Mouse (Mus musculus): ENCODE results near the gene 1700003H04Rik. TPM values are rescaled to one million over a fixed set of nuclear protein-coding genes. Genes with fewer than 3 reads are reported as not detected.

The 1700003H04Rik gene
- polyA plus RNA-seq (2014; fragmentation: Nextera tagmentation; extraction: Ambion mirVana): not detected in 2 replicates

GRCm38 (mm10) chr3:124581001-124581400 lies at the start of gene 1700003H04Rik:
TSS of gene 1700003H04Rik (minus strand) at chr3:124581101.
- Histone ChIP-seq H3K36me3 (ENCODE audit: control insufficient read depth, insufficient read depth, low read length) (no peaks in the 10 kb centered on the region), H3K4me2 (ENCODE audit: low read depth, low read length) (no peak within 1 kb of the TSS), H3K4me1 (ENCODE audit: control insufficient read depth, insufficient read depth, low read length) (no peaks in the 10 kb centered on the region), H3K4me3 (ENCODE audit: low read depth, low read length) (no peak within 1 kb of the TSS), H3K9me3 (ENCODE audit: control insufficient read depth, low read length) (no peaks in the 10 kb centered on the region), H3K9ac (ENCODE audit: low read depth, low read length) (no peak within 1 kb of the TSS), H3K27ac (replicated peaks; ENCODE audit: low read depth, low read length) (no peak within 1 kb of the TSS), H3K27me3 (replicated peaks; ENCODE audit: control insufficient read depth, insufficient read depth, low read length) (no peaks in the 10 kb centered on the region)
- no peak for DNase-seq (ENCODE audit: low spot score)
- no peak for ATAC-seq (ENCODE audit: low read depth)

- Histone ChIP-seq H3K36me3 (ENCODE audit: control insufficient read depth, insufficient read depth, low read length) (no peaks in the 10 kb centered on the region), H3K9ac (ENCODE audit: low read depth, low read length) (no peak overlapping the region), H3K4me3 (ENCODE audit: low read depth, low read length) (no peak overlapping the region), H3K4me1 (ENCODE audit: control insufficient read depth, insufficient read depth, low read length) (no peaks in the 10 kb centered on the region), H3K27me3 (replicated peaks; ENCODE audit: control insufficient read depth, insufficient read depth, low read length) (no peaks in the 10 kb centered on the region), H3K9me3 (ENCODE audit: control insufficient read depth, low read length) (no peaks in the 10 kb centered on the region), H3K27ac (replicated peaks; ENCODE audit: low read depth, low read length) (no peak overlapping the region), H3K4me2 (ENCODE audit: low read depth, low read length) (no peak overlapping the region)
- ATAC-seq (ENCODE audit: low read depth): no peak
- DNase-seq (ENCODE audit: low spot score): no peak
- WGBS: 70% methylated on average over 3 of the region's 3 CpGs
Observed at GRCm38 (mm10) chr3:124623031-124623430, 42.1 kb upstream of the 1700003H04Rik start.

GRCm38 (mm10) chr3:124613287-124613686 lies 32.4 kb upstream of the 1700003H04Rik start:
- Histone ChIP-seq H3K9me3 (ENCODE audit: control insufficient read depth, low read length) (no peaks in the 10 kb centered on the region), H3K36me3 (ENCODE audit: control insufficient read depth, insufficient read depth, low read length) (no peaks in the 10 kb centered on the region), H3K4me2 (ENCODE audit: low read depth, low read length) (no peak overlapping the region), H3K4me1 (ENCODE audit: control insufficient read depth, insufficient read depth, low read length) (no peaks in the 10 kb centered on the region), H3K9ac (ENCODE audit: low read depth, low read length) (no peak overlapping the region), H3K27ac (replicated peaks; ENCODE audit: low read depth, low read length) (no peak overlapping the region), H3K4me3 (ENCODE audit: low read depth, low read length) (no peak overlapping the region), H3K27me3 (replicated peaks; ENCODE audit: control insufficient read depth, insufficient read depth, low read length) (no peaks in the 10 kb centered on the region)
- 43% methylated on average over 1 of the region's 1 CpGs for WGBS
- DNase-seq (ENCODE audit: low spot score) (peak; percentile 4), ATAC-seq (ENCODE audit: low read depth) (0 out of 2 replicates have a peak, but pooled peaks have one; percentile 2)

- Histone ChIP-seq H3K9me3 (ENCODE audit: control insufficient read depth, low read length) (no peaks in the 10 kb centered on the region), H3K27ac (replicated peaks; ENCODE audit: low read depth, low read length) (no peak overlapping the region), H3K4me3 (ENCODE audit: low read depth, low read length) (no peak overlapping the region), H3K4me1 (ENCODE audit: control insufficient read depth, insufficient read depth, low read length) (no peaks in the 10 kb centered on the region), H3K9ac (ENCODE audit: low read depth, low read length) (no peak overlapping the region), H3K36me3 (ENCODE audit: control insufficient read depth, insufficient read depth, low read length) (no peaks in the 10 kb centered on the region), H3K4me2 (ENCODE audit: low read depth, low read length) (no peak overlapping the region), H3K27me3 (replicated peaks; ENCODE audit: control insufficient read depth, insufficient read depth, low read length) (no peaks in the 10 kb centered on the region)
- no peak for ATAC-seq (ENCODE audit: low read depth)
- no peak for DNase-seq (ENCODE audit: low spot score)
Observed at GRCm38 (mm10) chr3:124609956-124610355, 29.1 kb upstream of the 1700003H04Rik start.

GRCm38 (mm10) chr3:124606021-124606517 lies 25.2 kb upstream of the 1700003H04Rik start:
- H3K4me2 ChIP-seq (ENCODE audit: low read depth, low read length): no peak overlapping the region
- no peaks in the 10 kb centered on the region for H3K36me3 ChIP-seq (ENCODE audit: control insufficient read depth, insufficient read depth, low read length)

GRCm38 (mm10) chr3:124605518-124605917 lies 24.6 kb upstream of the 1700003H04Rik start:
- no peaks in the 10 kb centered on the region for H3K9me3 ChIP-seq (ENCODE audit: control insufficient read depth, low read length)
- H3K4me2 ChIP-seq (ENCODE audit: low read depth, low read length): no peak overlapping the region
- H3K4me3 ChIP-seq (ENCODE audit: low read depth, low read length): no peak overlapping the region
- no peak overlapping the region for H3K9ac ChIP-seq (ENCODE audit: low read depth, low read length)
- no peaks in the 10 kb centered on the region for H3K36me3 ChIP-seq (ENCODE audit: control insufficient read depth, insufficient read depth, low read length)
- H3K27ac ChIP-seq (replicated peaks; ENCODE audit: low read depth, low read length): no peak overlapping the region
- no peaks in the 10 kb centered on the region for H3K4me1 ChIP-seq (ENCODE audit: control insufficient read depth, insufficient read depth, low read length)
- WGBS: 83% methylated on average over 1 of the region's 1 CpGs
- DNase-seq (ENCODE audit: low spot score) (no peak), ATAC-seq (ENCODE audit: low read depth) (no peak)
- H3K27me3 ChIP-seq (replicated peaks; ENCODE audit: control insufficient read depth, insufficient read depth, low read length): no peaks in the 10 kb centered on the region

More at GRCm38 (mm10) chr3:124606021-124606517, 25.2 kb upstream of the 1700003H04Rik start:
- no peak for ATAC-seq (ENCODE audit: low read depth)
- H3K9ac ChIP-seq (ENCODE audit: low read depth, low read length): no peak overlapping the region
- H3K9me3 ChIP-seq (ENCODE audit: control insufficient read depth, low read length): no peaks in the 10 kb centered on the region
- no peak for DNase-seq (ENCODE audit: low spot score)
- no peak overlapping the region for H3K4me3 ChIP-seq (ENCODE audit: low read depth, low read length)
- no peaks in the 10 kb centered on the region for H3K27me3 ChIP-seq (replicated peaks; ENCODE audit: control insufficient read depth, insufficient read depth, low read length)
- H3K4me1 ChIP-seq (ENCODE audit: control insufficient read depth, insufficient read depth, low read length): no peaks in the 10 kb centered on the region
- no peak overlapping the region for H3K27ac ChIP-seq (replicated peaks; ENCODE audit: low read depth, low read length)

- Histone ChIP-seq H3K4me2 (ENCODE audit: low read depth, low read length) (no peak overlapping the region), H3K27ac (replicated peaks; ENCODE audit: low read depth, low read length) (no peak overlapping the region), H3K9me3 (ENCODE audit: control insufficient read depth, low read length) (no peaks in the 10 kb centered on the region), H3K9ac (ENCODE audit: low read depth, low read length) (no peak overlapping the region), H3K4me3 (ENCODE audit: low read depth, low read length) (no peak overlapping the region), H3K27me3 (replicated peaks; ENCODE audit: control insufficient read depth, insufficient read depth, low read length) (no peaks in the 10 kb centered on the region), H3K4me1 (ENCODE audit: control insufficient read depth, insufficient read depth, low read length) (no peaks in the 10 kb centered on the region), H3K36me3 (ENCODE audit: control insufficient read depth, insufficient read depth, low read length) (no peaks in the 10 kb centered on the region)
- DNase-seq (ENCODE audit: low spot score): no peak
- ATAC-seq (ENCODE audit: low read depth): no peak
Observed at GRCm38 (mm10) chr3:124597789-124598188, 16.9 kb upstream of the 1700003H04Rik start.

GRCm38 (mm10) chr3:124587534-124587933 lies 6.6 kb upstream of the 1700003H04Rik start:
- DNase-seq (ENCODE audit: low spot score): peak; percentile 60
- H3K4me3 ChIP-seq (ENCODE audit: low read depth, low read length): no peak overlapping the region
- no peak for ATAC-seq (ENCODE audit: low read depth)
- H3K9ac ChIP-seq (ENCODE audit: low read depth, low read length): no peak overlapping the region
- no peaks in the 10 kb centered on the region for H3K4me1 ChIP-seq (ENCODE audit: control insufficient read depth, insufficient read depth, low read length)
- no peaks in the 10 kb centered on the region for H3K9me3 ChIP-seq (ENCODE audit: control insufficient read depth, low read length)
- H3K36me3 ChIP-seq (ENCODE audit: control insufficient read depth, insufficient read depth, low read length): no peaks in the 10 kb centered on the region
- no peaks in the 10 kb centered on the region for H3K27me3 ChIP-seq (replicated peaks; ENCODE audit: control insufficient read depth, insufficient read depth, low read length)
- no peak overlapping the region for H3K27ac ChIP-seq (replicated peaks; ENCODE audit: low read depth, low read length)
- WGBS: 7% methylated on average over 3 of the region's 3 CpGs
- no peak overlapping the region for H3K4me2 ChIP-seq (ENCODE audit: low read depth, low read length)

- Histone ChIP-seq H3K9me3 (ENCODE audit: control insufficient read depth, low read length) (no peaks in the 10 kb centered on the region), H3K9ac (ENCODE audit: low read depth, low read length) (no peak overlapping the region), H3K4me2 (ENCODE audit: low read depth, low read length) (no peak overlapping the region), H3K27me3 (replicated peaks; ENCODE audit: control insufficient read depth, insufficient read depth, low read length) (no peaks in the 10 kb centered on the region), H3K4me3 (ENCODE audit: low read depth, low read length) (no peak overlapping the region), H3K36me3 (ENCODE audit: control insufficient read depth, insufficient read depth, low read length) (no peaks in the 10 kb centered on the region), H3K4me1 (ENCODE audit: control insufficient read depth, insufficient read depth, low read length) (no peaks in the 10 kb centered on the region), H3K27ac (replicated peaks; ENCODE audit: low read depth, low read length) (no peak overlapping the region)
- WGBS: 70% methylated on average over 2 of the region's 2 CpGs
- ATAC-seq (ENCODE audit: low read depth): no peak
- DNase-seq (ENCODE audit: low spot score): no peak
Observed at GRCm38 (mm10) chr3:124585761-124586160, 4.9 kb upstream of the 1700003H04Rik start.

Data from embryonic facial prominence, embryonic 14.5 days (tissue).